Mouse (Mus musculus) ES-CJ7 (cell line): ENCODE data around the gene Piwil1.

Experiments
- DNase-seq: peaks from one replicate; pipeline ENCODE4 v3.0.0; 2011; ENCODE audit warnings: low read depth, low spot score

Gene Piwil1

GRCm38 (mm10) chr5:128702224-128702623 lies at the start of gene Piwil1:
Piwil1 (plus strand) TSS chr5:128702524.
- no peak for DNase-seq

GRCm38 (mm10) chr5:128656496-128657135 lies 45.7 kb upstream of the Piwil1 start:
- no peak for DNase-seq

- DNase-seq = no peak
Measured at GRCm38 (mm10) chr5:128660101-128660500, 42.2 kb upstream of the Piwil1 start.

- DNase-seq = no peak
Measured at GRCm38 (mm10) chr5:128662881-128663280, 39.4 kb upstream of the Piwil1 start.

- DNase-seq = peak; percentile 54
Measured at GRCm38 (mm10) chr5:128663976-128664375, 38.3 kb upstream of the Piwil1 start.

- DNase-seq = peak; percentile 50
Measured at GRCm38 (mm10) chr5:128665045-128665444, 37.3 kb upstream of the Piwil1 start.

GRCm38 (mm10) chr5:128667303-128667702 lies 35.0 kb upstream of the Piwil1 start:
- no peak for DNase-seq

GRCm38 (mm10) chr5:128674124-128674523 lies 28.2 kb upstream of the Piwil1 start:
- no peak for DNase-seq

- no peak for DNase-seq
Measured at GRCm38 (mm10) chr5:128677373-128677772, 25.0 kb upstream of the Piwil1 start.

GRCm38 (mm10) chr5:128677861-128678260 lies 24.5 kb upstream of the Piwil1 start:
- DNase-seq = no peak

GRCm38 (mm10) chr5:128681456-128681855 lies 20.9 kb upstream of the Piwil1 start:
- DNase-seq = peak; percentile 75

- no peak for DNase-seq
Measured at GRCm38 (mm10) chr5:128684192-128684591, 18.1 kb upstream of the Piwil1 start.

GRCm38 (mm10) chr5:128684621-128685020 lies 17.7 kb upstream of the Piwil1 start:
- no peak for DNase-seq

- peak; percentile 61 for DNase-seq
Measured at GRCm38 (mm10) chr5:128687139-128687538, 15.2 kb upstream of the Piwil1 start.

- DNase-seq = peak; percentile 26
Measured at GRCm38 (mm10) chr5:128694107-128694506, 8.2 kb upstream of the Piwil1 start.

GRCm38 (mm10) chr5:128694611-128695325 lies 7.6 kb upstream of the Piwil1 start:
- DNase-seq = no peak

- DNase-seq = no peak
Measured at GRCm38 (mm10) chr5:128696824-128697223, 5.5 kb upstream of the Piwil1 start.

- peak; percentile 44 for DNase-seq
Measured at GRCm38 (mm10) chr5:128700716-128701115, 1.6 kb upstream of the Piwil1 start.

- no peak for DNase-seq
Measured at GRCm38 (mm10) chr5:128703688-128704087, 1.4 kb downstream of the Piwil1 start.

GRCm38 (mm10) chr5:128704134-128704904 lies 2.0 kb downstream of the Piwil1 start:
- peak; percentile 88 for DNase-seq

- DNase-seq = peak; percentile 42
Measured at GRCm38 (mm10) chr5:128706467-128706866, 4.1 kb downstream of the Piwil1 start.

- peak; percentile 78 for DNase-seq
Measured at GRCm38 (mm10) chr5:128707271-128707670, 4.9 kb downstream of the Piwil1 start.
